Mouse (Mus musculus) heart, adult 11 months (tissue): ENCODE data around the gene Rph3a.

ENCODE experiments used
- DNase-seq: peaks from one replicate; pipeline ENCODE4 v3.0.0; 2022

The Rph3a gene

DNA sequence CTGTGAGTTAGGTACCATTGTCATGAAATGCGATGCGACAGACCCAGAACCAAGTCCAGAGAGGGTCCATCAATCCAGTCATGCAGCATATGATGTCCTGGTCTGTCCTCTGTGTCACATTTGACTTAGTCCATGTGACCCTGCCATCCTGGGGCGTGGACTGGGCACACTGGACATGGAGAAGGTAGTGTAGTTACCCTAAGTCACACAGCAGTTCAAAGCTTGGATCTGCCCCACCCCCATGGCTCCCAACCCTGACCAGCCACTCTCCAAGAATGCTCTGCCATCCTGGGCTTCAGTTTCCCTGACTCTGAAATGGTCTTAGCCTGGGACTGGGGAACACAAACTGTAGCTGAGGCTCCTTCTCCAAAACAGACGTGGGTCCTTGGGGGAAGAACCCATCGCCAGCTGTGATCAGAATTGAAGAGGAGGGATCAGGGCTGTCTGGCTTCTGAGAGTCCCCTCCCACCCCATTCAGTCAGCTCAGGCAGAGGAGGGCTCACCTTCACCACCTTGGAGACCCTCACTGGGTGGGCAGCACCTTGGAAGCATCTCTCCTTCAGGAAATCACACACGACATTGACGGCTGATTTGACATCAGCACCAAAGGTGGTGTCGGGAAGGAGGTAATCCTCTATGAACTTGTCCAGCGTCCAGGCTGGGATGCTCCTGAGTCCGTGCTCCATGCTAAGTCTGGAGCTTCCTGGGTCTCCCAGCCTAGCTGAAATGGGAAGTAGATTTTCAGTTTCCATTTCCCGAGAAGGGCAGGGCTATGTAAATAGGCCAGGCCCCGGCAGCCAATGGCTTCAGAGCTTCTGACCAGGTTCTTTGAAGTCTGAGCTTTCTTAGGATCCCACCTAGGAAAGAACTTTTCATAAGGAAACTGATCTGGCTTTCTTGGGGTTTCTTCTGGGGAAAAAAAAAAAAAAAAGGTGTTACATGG is 102.8 kb downstream of the Rph3a start, which contains the start of gene Oas1a:
TSS of gene Oas1a (minus strand) at position 731 of the 943 bp plus-strand sequence.
- peak; percentile 90 for DNase-seq

DNA sequence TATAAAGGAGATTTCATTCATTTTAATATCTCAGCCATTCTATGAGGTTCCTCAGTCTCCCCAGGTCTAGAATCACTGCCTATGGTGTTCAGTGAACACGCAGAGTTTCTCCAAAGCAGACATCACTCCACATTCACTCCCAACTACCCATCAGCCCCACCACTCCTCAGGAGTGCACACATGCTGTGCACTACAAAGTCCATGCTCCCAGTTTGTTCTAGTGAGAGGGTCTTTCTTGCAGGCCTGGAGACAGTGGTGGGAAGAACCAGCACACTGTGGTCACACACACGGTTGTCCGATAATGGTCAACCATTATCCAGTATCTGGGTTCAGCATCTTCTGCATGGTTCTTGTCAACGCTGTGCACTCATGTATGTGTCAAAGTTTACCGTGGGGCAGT is 107.8 kb downstream of the Rph3a start:
- peak; percentile 74 for DNase-seq

DNA sequence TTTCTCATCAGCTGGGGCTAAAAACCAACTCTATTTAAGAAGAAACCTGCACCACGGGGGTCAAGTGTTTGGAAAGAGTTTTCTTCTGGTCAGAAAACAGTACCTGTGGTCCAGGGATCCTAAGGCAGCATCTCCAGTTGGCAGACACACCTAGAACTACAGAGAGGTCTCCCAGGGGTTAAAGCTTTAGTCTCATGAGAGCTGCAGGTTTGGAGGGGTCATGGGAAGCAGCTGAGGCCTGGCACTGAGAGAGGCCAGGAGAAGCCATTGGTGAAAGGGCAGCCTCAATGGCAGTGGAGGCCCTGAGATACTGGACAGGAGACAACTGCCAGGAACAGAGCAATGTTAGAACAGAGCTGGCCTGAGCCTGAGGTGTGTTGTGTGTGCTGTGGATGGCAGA is 109.2 kb downstream of the Rph3a start:
- peak; percentile 79 for DNase-seq

DNA sequence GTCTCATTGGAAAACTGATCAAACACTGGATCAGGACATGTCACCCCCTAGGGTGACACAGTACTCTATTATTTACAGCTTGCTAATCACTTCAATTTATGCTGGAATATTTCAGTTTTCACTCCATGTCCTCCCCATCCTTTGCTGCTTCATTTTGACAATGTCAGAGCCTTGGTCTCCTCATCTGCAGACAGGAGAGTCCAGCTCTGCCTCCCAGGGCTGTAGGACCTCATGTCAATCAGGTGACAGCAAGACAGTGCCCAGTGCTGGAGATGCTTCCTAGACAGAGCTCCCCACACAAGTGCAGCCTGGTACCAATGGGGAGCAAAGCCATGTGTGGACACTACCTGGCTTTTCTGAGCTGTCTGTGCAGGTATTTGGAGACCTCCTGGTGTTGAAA is 111.2 kb downstream of the Rph3a start:
- DNase-seq = peak; percentile 68

DNA sequence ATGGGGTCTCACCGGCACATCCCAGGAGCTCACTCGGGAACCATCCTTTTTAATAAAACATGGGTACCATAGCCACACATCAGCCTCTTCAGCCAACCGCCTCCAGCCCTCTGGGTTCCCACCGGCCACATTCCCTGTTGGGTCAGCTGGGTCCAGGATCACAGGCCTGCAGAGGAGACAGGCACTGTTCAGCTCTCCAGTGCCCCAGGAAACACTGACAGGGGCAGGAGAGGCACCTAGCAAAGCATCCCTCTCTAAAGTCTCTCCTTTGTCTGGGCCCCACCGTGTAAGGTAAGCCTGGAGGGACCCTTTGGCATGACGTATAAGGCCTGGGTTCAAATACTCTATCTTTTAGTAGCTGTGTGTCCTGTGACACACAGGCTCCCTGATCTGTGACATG is 111.6 kb downstream of the Rph3a start:
- DNase-seq = peak; percentile 86

DNA sequence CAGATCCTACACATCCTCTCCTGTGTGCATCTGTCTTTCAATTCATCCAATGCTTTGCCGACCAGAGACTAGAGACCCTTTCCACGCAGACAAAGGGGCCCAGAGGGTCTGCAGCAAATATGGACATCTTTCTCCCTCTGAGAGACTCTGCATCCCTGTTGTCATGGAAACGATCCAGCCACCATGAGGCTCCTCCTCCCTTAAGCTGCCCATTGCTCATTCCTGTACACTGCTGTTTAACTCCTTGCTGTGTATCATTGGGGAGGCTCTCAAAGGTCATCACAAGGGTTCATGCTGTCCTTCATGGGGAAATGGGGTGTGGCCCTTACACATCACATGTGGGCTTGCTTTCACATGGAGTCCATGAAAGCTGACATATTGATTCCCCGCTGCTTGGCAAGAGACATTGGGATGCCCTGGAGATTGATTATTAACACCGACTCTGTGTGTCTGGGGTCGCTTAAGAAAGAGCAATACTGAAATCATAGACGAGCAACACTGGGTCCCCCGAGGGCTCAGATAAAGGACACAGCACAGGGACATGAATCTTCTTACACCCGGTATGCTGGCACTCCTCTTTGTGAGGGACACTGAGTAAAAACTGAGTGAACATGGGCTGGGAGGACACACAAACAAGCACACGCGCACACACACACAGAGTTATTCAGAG is 114.5 kb downstream of the Rph3a start:
- peak; percentile 79 for DNase-seq

DNA sequence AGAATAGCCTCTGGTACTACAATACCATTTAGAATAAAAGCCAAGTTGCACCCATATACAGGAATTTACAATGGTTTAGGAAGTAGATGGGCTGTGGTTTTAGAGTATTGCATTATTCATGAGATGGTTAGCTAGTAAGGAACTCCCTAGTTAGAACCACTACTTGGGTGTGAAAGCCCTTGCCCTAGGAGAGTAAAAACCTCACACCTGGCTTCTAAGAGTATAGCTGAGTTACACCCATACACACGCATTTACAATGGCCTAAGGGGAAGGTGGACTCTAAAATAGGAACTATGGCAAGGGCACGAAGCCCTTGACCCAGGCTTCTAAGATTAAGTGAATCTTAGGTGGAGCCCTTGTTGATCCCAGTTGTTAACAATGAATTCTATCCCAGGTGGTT is 115.2 kb downstream of the Rph3a start:
- peak; percentile 30 for DNase-seq

DNA sequence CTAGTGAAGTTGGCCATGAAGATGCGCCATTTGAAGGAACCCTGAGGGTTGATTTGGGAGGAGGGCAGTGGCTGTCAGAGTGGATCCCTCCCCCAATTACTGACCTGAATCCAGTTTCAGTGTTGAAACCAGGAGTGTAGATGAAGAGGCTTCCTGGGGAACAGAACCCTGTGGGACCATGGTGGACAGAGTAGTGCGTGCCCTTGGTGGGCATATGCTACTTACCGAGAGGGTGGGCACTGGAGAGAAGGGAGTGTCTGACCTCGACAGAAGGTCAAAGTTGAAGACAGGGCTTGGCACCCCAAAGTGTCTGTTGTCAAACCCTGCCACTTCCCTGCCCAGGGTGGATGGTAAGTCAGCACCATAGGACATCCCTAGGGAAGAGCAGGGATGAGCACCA is 116.0 kb downstream of the Rph3a start:
- DNase-seq = peak; percentile 51

DNA sequence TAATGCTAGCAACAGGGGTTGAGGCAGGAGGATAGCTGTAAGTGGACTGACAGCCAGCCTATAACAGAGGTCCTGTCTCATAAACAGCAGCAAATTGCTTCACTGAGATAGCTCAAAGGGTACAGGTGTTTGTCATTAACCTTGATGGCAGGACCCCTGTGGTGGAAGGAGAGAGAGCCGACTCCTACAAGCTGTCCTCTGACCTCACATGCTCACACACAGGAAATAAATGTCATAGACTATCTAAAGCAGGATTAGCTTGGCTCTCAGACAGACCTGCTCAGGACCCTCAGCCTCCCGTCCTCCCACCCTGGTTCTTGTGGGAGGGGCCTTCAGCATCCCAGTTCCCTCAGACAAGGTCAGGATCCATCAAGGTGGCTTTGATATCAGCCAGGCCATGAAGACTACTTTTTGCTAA is 117.6 kb downstream of the Rph3a start:
- peak; percentile 78 for DNase-seq

DNA sequence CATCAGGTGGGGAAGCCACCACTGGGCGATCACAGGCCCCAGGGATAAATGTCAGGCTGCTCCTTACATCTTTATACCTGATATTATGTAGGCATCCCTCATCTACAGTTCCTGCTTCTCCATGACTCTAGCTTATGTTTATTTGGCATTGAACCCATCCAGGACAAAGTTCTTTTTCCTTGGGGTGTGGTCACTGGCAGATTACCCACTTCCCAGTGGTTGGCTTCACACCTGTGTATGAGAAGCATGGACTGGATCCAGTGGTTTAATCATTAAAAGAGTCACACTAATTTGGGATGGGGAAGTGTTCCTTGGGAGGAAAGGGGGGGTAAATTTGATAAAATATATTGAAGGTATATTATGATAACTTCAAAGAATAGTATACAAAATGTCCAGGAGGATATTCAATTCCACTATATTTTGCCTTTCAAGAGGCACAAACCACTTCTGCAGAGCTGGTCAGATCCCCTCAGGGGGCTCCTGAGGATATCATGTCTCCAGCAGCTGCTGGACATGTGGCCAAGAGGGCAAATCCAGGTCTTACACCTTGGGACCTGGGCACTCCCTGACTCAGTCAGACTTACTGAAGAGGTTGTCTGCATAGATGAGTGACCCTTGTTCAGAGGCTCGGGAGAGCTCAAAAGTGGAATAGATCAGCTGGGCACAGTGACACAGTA is 118.2 kb downstream of the Rph3a start:
- peak; percentile 88 for DNase-seq

DNA sequence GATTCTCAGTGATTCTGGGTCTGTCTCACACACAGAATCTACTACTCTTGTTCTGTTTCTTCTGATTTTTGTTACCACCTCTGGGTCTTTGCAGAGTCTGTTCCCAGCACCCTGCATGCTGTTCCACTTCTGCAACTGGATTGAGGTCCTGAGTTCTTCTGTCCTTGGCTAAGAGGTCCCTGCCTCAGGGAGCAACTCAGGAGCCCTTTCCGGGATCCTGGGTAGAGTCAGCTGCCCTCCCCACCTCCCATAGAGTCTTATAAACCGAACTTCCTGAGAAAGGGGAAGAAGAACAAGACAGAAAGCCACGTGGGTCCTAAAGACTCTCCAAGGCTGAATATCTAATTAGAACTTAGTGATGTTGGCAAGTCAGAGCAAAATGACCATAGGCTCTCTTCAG is 118.9 kb downstream of the Rph3a start:
- DNase-seq = peak; percentile 89
